In genomic region chr2:35208931-35209665, GRCm38 (mm10) we compare ENCODE assay signal across 20 mouse cellular contexts. TPM values are rescaled to one million over a fixed set of nuclear protein-coding genes. Genes with fewer than 3 reads are reported as not detected.
A peak's percentile ranks its signal among the peaks of the same experiment; 100 is the strongest.
DNase-seq lines count a peak whose midpoint lies in the region; ATAC-seq lines count a peak whose summit lies in the region.
"Had no signal": no experiment of that assay in that cellular context is flagged by ENCODE, and none has a peak within 500 bp of the region (broad histone marks: within the 10 kb centered on the region; RNA-seq: fewer than 3 reads in every experiment).

No protein-coding gene starts in this region.

- no peak overlapping the region for H3K4me3 ChIP-seq in intestine, embryonic 14.5 days (ENCODE audit: low read depth, low read length)
- H3K4me3 ChIP-seq in intestine, embryonic 16.5 days (ENCODE audit: low read length), result no peak overlapping the region
- H3K4me3 ChIP-seq in megakaryocyte, embryonic 14.5 days (replicated peaks), result peak overlapping the region; percentile 40
- H3K4me3 ChIP-seq: heart, embryonic 13.5 days; limb, embryonic 12.5 days; midbrain, embryonic 12.5 days; neural tube, embryonic 13.5 days had no signal

- WGBS in intestine, embryonic 14.5 days, result 60% methylated on average over 8 of the region's 8 CpGs
- 66% methylated on average over 8 of the region's 8 CpGs for WGBS in intestine, embryonic 16.5 days

- H3K9ac ChIP-seq in intestine, embryonic 14.5 days (ENCODE audit: low read length), result no peak overlapping the region
- H3K9ac ChIP-seq in intestine, embryonic 16.5 days (ENCODE audit: low read depth, low read length), result no peak overlapping the region
- H3K9ac ChIP-seq: forebrain, postnatal 0 days; heart, embryonic 13.5 days; limb, embryonic 12.5 days; midbrain, embryonic 12.5 days; neural tube, embryonic 13.5 days had no signal

- H3K36me3 ChIP-seq in intestine, embryonic 14.5 days (ENCODE audit: control insufficient read depth, insufficient read depth, low read length), result no peaks in the 10 kb centered on the region
- no peaks in the 10 kb centered on the region for H3K36me3 ChIP-seq in intestine, embryonic 16.5 days (ENCODE audit: control insufficient read depth, insufficient read depth, low read length)
- H3K36me3 ChIP-seq in megakaryocyte, embryonic 14.5 days (replicated peaks; ENCODE audit: low read length), result no peaks in the 10 kb centered on the region
- H3K36me3 ChIP-seq: heart, embryonic 13.5 days; limb, embryonic 12.5 days; midbrain, embryonic 12.5 days; neural tube, embryonic 13.5 days had no signal

- no peaks in the 10 kb centered on the region for H3K9me3 ChIP-seq in intestine, embryonic 14.5 days (ENCODE audit: control insufficient read depth, low read length)
- H3K9me3 ChIP-seq in intestine, embryonic 16.5 days (ENCODE audit: control insufficient read depth, low read length), result no peaks in the 10 kb centered on the region
- no peaks in the 10 kb centered on the region for H3K9me3 ChIP-seq in megakaryocyte, embryonic 14.5 days
- H3K9me3 ChIP-seq: heart, embryonic 13.5 days; midbrain, embryonic 12.5 days; neural tube, embryonic 13.5 days had no signal

- H3K4me1 ChIP-seq in intestine, embryonic 14.5 days (replicated peaks; ENCODE audit: control insufficient read depth, insufficient read depth, low read length), result no peaks in the 10 kb centered on the region
- H3K4me1 ChIP-seq in intestine, embryonic 16.5 days (ENCODE audit: control insufficient read depth, insufficient read depth, low read length), result peaks cover 3% of the 10 kb centered on the region; the same call in 1 of the 2 replicates
- peaks cover 78% of the 10 kb centered on the region for H3K4me1 ChIP-seq in megakaryocyte, embryonic 14.5 days
- H3K4me1 ChIP-seq: limb, embryonic 12.5 days; midbrain, embryonic 12.5 days; neural tube, embryonic 13.5 days had no signal

- no peaks in the 10 kb centered on the region for H3K27me3 ChIP-seq in intestine, embryonic 14.5 days (replicated peaks; ENCODE audit: control insufficient read depth, insufficient read depth, low read length)
- H3K27me3 ChIP-seq in intestine, embryonic 16.5 days (replicated peaks; ENCODE audit: control insufficient read depth, insufficient read depth, low read length), result no peaks in the 10 kb centered on the region
- H3K27me3 ChIP-seq in megakaryocyte, embryonic 14.5 days (replicated peaks), result no peaks in the 10 kb centered on the region
- H3K27me3 ChIP-seq: neural tube, embryonic 13.5 days had no signal

- peak; percentile 46 for DNase-seq in intestine, embryonic 14.5 days (ENCODE audit: low spot score)
- peak; percentile 38 for DNase-seq in 416B (ENCODE audit: low read depth)
- DNase-seq in T-cell, adult 2 months (ENCODE audit: low spot score), result peak; percentile 57
- no peak for DNase-seq in kidney, postnatal 4 days
- no peak for DNase-seq in frontal cortex, postnatal 36 days (ENCODE audit: low spot score in 2 of 2)
- no peak for DNase-seq in right cerebral cortex, postnatal 14 days
- DNase-seq: cerebellum, adult 2 months; forebrain, postnatal 0 days; gastrocnemius, postnatal 14 days; kidney, adult 11 months; kidney, postnatal 14 days; lung, adult 18-20 months; right cerebral cortex, adult 18-20 months; thymus, postnatal 25 days had no signal

- no peak overlapping the region for H3K27ac ChIP-seq in intestine, embryonic 14.5 days (ENCODE audit: low read depth)
- H3K27ac ChIP-seq in intestine, embryonic 16.5 days (ENCODE audit: low read length), result no peak overlapping the region
- H3K27ac ChIP-seq: heart, embryonic 13.5 days; limb, embryonic 12.5 days; midbrain, embryonic 12.5 days; neural tube, embryonic 13.5 days had no signal

- ATAC-seq in intestine, embryonic 14.5 days (replicated peaks; ENCODE audit: low FRiP score, low TSS enrichment, low read depth), result no peak
- no peak for ATAC-seq in intestine, embryonic 16.5 days
- ATAC-seq: forebrain, postnatal 0 days had no signal

- H3K4me2 ChIP-seq in intestine, embryonic 14.5 days (ENCODE audit: low read length), result no peak overlapping the region
- no peak overlapping the region for H3K4me2 ChIP-seq in intestine, embryonic 16.5 days (ENCODE audit: low read depth, low read length)
- H3K4me2 ChIP-seq: heart, embryonic 13.5 days; limb, embryonic 12.5 days; midbrain, embryonic 12.5 days; neural tube, embryonic 13.5 days had no signal

RNA-seq across cellular contexts. Expression of gene Rab14, which starts 8.2 kb away (rescaled TPM):
- polyA plus RNA-seq in intestine, embryonic 14.5 days (2014; fragmentation: Nextera tagmentation; extraction: Ambion mirVana), result 258 and 299 TPM in 2 replicates
- 343 and 359 TPM in 2 replicates for polyA plus RNA-seq in intestine, embryonic 16.5 days (2015; fragmentation: Nextera tagmentation; extraction: Ambion mirVana)
- 1,333 and 3,452 TPM in 2 replicates for polyA plus RNA-seq in megakaryocyte, embryonic 14.5 days (2012; ENCODE audit: insufficient read depth, low replicate concordance)

RNA-seq across cellular contexts. Expression of gene Gsn, which starts 47.1 kb away (rescaled TPM):
- polyA plus RNA-seq in intestine, embryonic 14.5 days (2014; fragmentation: Nextera tagmentation; extraction: Ambion mirVana), result 190 and 194 TPM in 2 replicates
- polyA plus RNA-seq in intestine, embryonic 16.5 days (2015; fragmentation: Nextera tagmentation; extraction: Ambion mirVana), result 177 TPM in 2 replicates
- 240 and 422 TPM in 2 replicates for polyA plus RNA-seq in megakaryocyte, embryonic 14.5 days (2012; ENCODE audit: insufficient read depth, low replicate concordance)

Comparison
In these comparisons a context has a peak if more than half of its experiments do, and no peak if none do; other contexts are left out.
1. DNase-seq: peak in intestine, embryonic 14.5 days (single experiment), 416B (single experiment) and T-cell, adult 2 months (single experiment); none in kidney, postnatal 4 days (0 of 2), frontal cortex, postnatal 36 days (0 of 2) and right cerebral cortex, postnatal 14 days (single experiment).